In genomic region chr1:43299490-43300302, GRCm38 (mm10) we compare ENCODE assay signal across 8 mouse cellular contexts.
DNase-seq lines count a peak whose midpoint lies in the region; ATAC-seq and TF ChIP-seq lines count a peak whose summit lies in the region.

No protein-coding gene starts in this region.

- no peak overlapping the region for H3K9ac ChIP-seq in liver, embryonic 14.5 days (replicated peaks)
- H3K9ac ChIP-seq in intestine, embryonic 14.5 days (ENCODE audit: low read length) = no peak overlapping the region
- no peak overlapping the region for H3K9ac ChIP-seq in neural tube, embryonic 14.5 days (replicated peaks; ENCODE audit: low read depth, low read length)

- TF ChIP-seq POLR2A in cortical plate, adult 2 months (IDR thresholded peaks at IDR 0.05; ENCODE audit: extremely low read depth, insufficient read depth, low read length) = no peak

- no peak for TF ChIP-seq EP300 in liver, embryonic 14.5 days (IDR thresholded peaks at IDR 0.05; ENCODE audit: low read depth)

- no peak overlapping the region for H3K4me3 ChIP-seq in liver, embryonic 14.5 days (ENCODE audit: insufficient read depth in 1 of 2, low read depth in 2 of 2, low read length in 2 of 2)
- no peak overlapping the region for H3K4me3 ChIP-seq in cortical plate, adult 2 months (ENCODE audit: insufficient read depth, low read length)
- no peak overlapping the region for H3K4me3 ChIP-seq in intestine, embryonic 14.5 days (ENCODE audit: low read depth, low read length)
- H3K4me3 ChIP-seq in neural tube, embryonic 14.5 days (ENCODE audit: low read depth, low read length) = no peak overlapping the region

- no peaks in the 10 kb centered on the region for H3K36me3 ChIP-seq in liver, embryonic 14.5 days (replicated peaks; ENCODE audit: control insufficient read depth, insufficient read depth, low read depth)
- no peaks in the 10 kb centered on the region for H3K36me3 ChIP-seq in intestine, embryonic 14.5 days (ENCODE audit: control insufficient read depth, insufficient read depth, low read length)
- H3K36me3 ChIP-seq in neural tube, embryonic 14.5 days (ENCODE audit: control insufficient read depth, insufficient read depth, low read length) = no peaks in the 10 kb centered on the region

- ATAC-seq in liver, embryonic 14.5 days (ENCODE audit: insufficient read depth) = 0 out of 2 replicates have a peak, but pooled peaks have one; percentile 27
- peak; percentile 70 for ATAC-seq in intestine, embryonic 14.5 days (replicated peaks; ENCODE audit: low FRiP score, low TSS enrichment, low read depth)
- peak; percentile 76 for ATAC-seq in neural tube, embryonic 14.5 days (ENCODE audit: low read depth)

- no peaks in the 10 kb centered on the region for H3K9me3 ChIP-seq in liver, embryonic 14.5 days (ENCODE audit: control insufficient read depth, low read length)
- no peaks in the 10 kb centered on the region; the same call in 1 of the 2 replicates for H3K9me3 ChIP-seq in intestine, embryonic 14.5 days (ENCODE audit: control insufficient read depth, low read length)
- H3K9me3 ChIP-seq in neural tube, embryonic 14.5 days (ENCODE audit: control insufficient read depth, low read length) = no peaks in the 10 kb centered on the region

- 31% methylated on average over 7 of the region's 7 CpGs for WGBS in liver, embryonic 14.5 days (ENCODE audit: insufficient replicate concordance)
- 48% methylated on average over 7 of the region's 7 CpGs for WGBS in intestine, embryonic 14.5 days
- 53% methylated on average over 7 of the region's 7 CpGs for WGBS in neural tube, embryonic 14.5 days

- DNase-seq in cerebellum, adult 8-10 months = peak; percentile 4
- DNase-seq in cerebellum, adult 11-12 months = no peak
- peak; percentile 28 to 52 (median 46) for DNase-seq in liver, embryonic 14.5 days (ENCODE audit: low read depth in 3 of 3, low spot score in 3 of 3)
- DNase-seq in liver = no peak
- no peak for DNase-seq in intestine, embryonic 14.5 days (ENCODE audit: low spot score)
- no peak for DNase-seq in ovary, postnatal 36 days (ENCODE audit: low spot score)

- H3K4me1 ChIP-seq in liver, embryonic 14.5 days (replicated peaks; ENCODE audit: control insufficient read depth in 2 of 2, insufficient read depth in 2 of 2, low read length in 1 of 2) = peaks cover 12 to 27% of the 10 kb centered on the region in 2 experiments
- H3K4me1 ChIP-seq in cortical plate, adult 2 months (ENCODE audit: control insufficient read depth, insufficient read depth, low read length) = no peaks in the 10 kb centered on the region
- H3K4me1 ChIP-seq in intestine, embryonic 14.5 days (replicated peaks; ENCODE audit: control insufficient read depth, insufficient read depth, low read length) = no peaks in the 10 kb centered on the region
- H3K4me1 ChIP-seq in neural tube, embryonic 14.5 days (ENCODE audit: control insufficient read depth, insufficient read depth, low read length) = no peaks in the 10 kb centered on the region

- no peak overlapping the region for H3K27ac ChIP-seq in liver, embryonic 14.5 days
- H3K27ac ChIP-seq in cortical plate, adult 2 months (ENCODE audit: insufficient read depth, low read length) = no peak overlapping the region
- no peak overlapping the region for H3K27ac ChIP-seq in intestine, embryonic 14.5 days (ENCODE audit: low read depth)
- H3K27ac ChIP-seq in neural tube, embryonic 14.5 days (ENCODE audit: low read depth, low read length) = no peak overlapping the region

- H3K27me3 ChIP-seq in liver, embryonic 14.5 days (ENCODE audit: control insufficient read depth, insufficient read depth, low read length) = no peaks in the 10 kb centered on the region
- no peaks in the 10 kb centered on the region for H3K27me3 ChIP-seq in intestine, embryonic 14.5 days (replicated peaks; ENCODE audit: control insufficient read depth, insufficient read depth, low read length)
- no peaks in the 10 kb centered on the region for H3K27me3 ChIP-seq in neural tube, embryonic 14.5 days (ENCODE audit: control insufficient read depth, insufficient read depth, low read length)

- no peak overlapping the region for H3K4me2 ChIP-seq in liver, embryonic 14.5 days (ENCODE audit: low read depth)
- H3K4me2 ChIP-seq in intestine, embryonic 14.5 days (ENCODE audit: low read length) = no peak overlapping the region
- H3K4me2 ChIP-seq in neural tube, embryonic 14.5 days (ENCODE audit: low read depth, low read length) = no peak overlapping the region

- TF ChIP-seq CTCF in liver, embryonic 14.5 days (IDR thresholded peaks at IDR 0.05; ENCODE audit: low read depth) = peak; percentile 64; the same call in 1 of the 2 replicates
- peak; percentile 41; the same call in 1 of the 2 replicates for TF ChIP-seq CTCF in cortical plate, adult 2 months (IDR thresholded peaks at IDR 0.05; ENCODE audit: extremely low read depth, insufficient read depth, low read length)

Comparison
In these comparisons a context has a peak if more than half of its experiments do, and no peak if none do; other contexts are left out.
1. DNase-seq: peak in cerebellum, adult 8-10 months (single experiment) and liver, embryonic 14.5 days (3 of 3); none in cerebellum, adult 11-12 months (single experiment), liver (single experiment), intestine, embryonic 14.5 days (single experiment) and ovary, postnatal 36 days (single experiment).
2. Peak in every context shown above with its lines, with median percentiles within 50 percentile points of each other: ATAC-seq.